Mouse (Mus musculus) heart, adult 2 months (tissue): Measurements from ENCODE around the gene Ska3. TPM values are rescaled to one million over a fixed set of nuclear protein-coding genes. Genes with fewer than 3 reads are reported as not detected.

Experiments
- DNase-seq, 2 experiments: peaks; one replicate each; pipeline ENCODE4 v3.0.0; 2021
- H3K27ac ChIP-seq: fragments of 200-600 bp; 2 replicates; pipeline ENCODE4 v1.8.1; 2022
- H3K27me3 ChIP-seq: fragments of 200-500 bp; 2 replicates; pipeline ENCODE4 v1.6.1; 2012; ENCODE audit warnings: mild to moderate bottlenecking, low read length, inconsistent platforms, mixed read lengths; ENCODE audit not compliant: control insufficient read depth, insufficient read depth
- H3K36me3 ChIP-seq: fragments of 200-500 bp; 2 replicates; pipeline ENCODE4 v1.6.1; 2012; ENCODE audit warnings: low read length, inconsistent platforms; ENCODE audit not compliant: control insufficient read depth, insufficient read depth
- H3K4me1 ChIP-seq: fragments of 200-500 bp; 2 replicates; pipeline ENCODE4 v1.6.1; 2011; ENCODE audit warnings: low read length; ENCODE audit not compliant: control insufficient read depth, insufficient read depth
- H3K4me3 ChIP-seq: fragments of 200-600 bp; 2 replicates; pipeline ENCODE4 v1.8.1; 2022
- H3K79me2 ChIP-seq: fragments of 200-500 bp; replicated peaks from 2 replicates; pipeline ENCODE4 v1.6.1; 2012; ENCODE audit warnings: mild to moderate bottlenecking, inconsistent platforms, low read length, moderate library complexity, mixed read lengths; ENCODE audit not compliant: control insufficient read depth, insufficient read depth
- H3K9ac ChIP-seq: fragments of 200-500 bp; 2 replicates; pipeline ENCODE4 v1.6.1; 2012; ENCODE audit warnings: low read depth, mild to moderate bottlenecking, control low read depth, inconsistent platforms, low read length, mixed read lengths
- CTCF ChIP-seq: fragments of 200-600 bp; IDR thresholded peaks from 2 replicates; pipeline ENCODE4 v1.8.1; 2022; ENCODE audit warnings: antibody characterized with exemption, mild to moderate bottlenecking, moderate library complexity
- EP300 ChIP-seq: fragments of 200-500 bp; IDR thresholded peaks from 2 replicates; pipeline ENCODE4 v1.6.1; 2011; ENCODE audit warnings: low read depth, low read length, control low read depth; ENCODE audit not compliant: insufficient read depth
- POLR2A ChIP-seq: fragments of 200-500 bp; IDR thresholded peaks from 2 replicates; pipeline ENCODE4 v1.6.1; 2011; ENCODE audit warnings: mild to moderate bottlenecking, low read depth, low read length, control low read depth; ENCODE audit not compliant: insufficient read depth
- WGBS: fragments of 180-500 bp; shearing (Covaris S2); methylation state at CpG from one replicate; pipeline ENCODE4 v1.1.7; 2018; 5-methylcytosine and 5-hydroxymethylcytosine counted together
- intact Hi-C: fragments of 180-260 bp; cut with DNase I; formaldehyde crosslinking; loops from one replicate; pipeline ENCODE4 v1.15.1; 2025
- polyA plus RNA-seq: library from polyadenylated mRNA; depleted of rRNA; stranded (reverse); fragments of >200 nt; gene quantifications from 2 replicates; pipeline ENCODE4 v1.2.3, GENCODE M21; 2012
- total RNA-seq, 2 experiments: library from RNA; stranded (reverse); gene quantifications; 2 replicates each; pipeline ENCODE4 v1.2.3; 2021

Ska3 gene
- total and polyA plus RNA-seq, 3 experiments = 0.16 to 0.52 (median 0.23) TPM

DNA sequence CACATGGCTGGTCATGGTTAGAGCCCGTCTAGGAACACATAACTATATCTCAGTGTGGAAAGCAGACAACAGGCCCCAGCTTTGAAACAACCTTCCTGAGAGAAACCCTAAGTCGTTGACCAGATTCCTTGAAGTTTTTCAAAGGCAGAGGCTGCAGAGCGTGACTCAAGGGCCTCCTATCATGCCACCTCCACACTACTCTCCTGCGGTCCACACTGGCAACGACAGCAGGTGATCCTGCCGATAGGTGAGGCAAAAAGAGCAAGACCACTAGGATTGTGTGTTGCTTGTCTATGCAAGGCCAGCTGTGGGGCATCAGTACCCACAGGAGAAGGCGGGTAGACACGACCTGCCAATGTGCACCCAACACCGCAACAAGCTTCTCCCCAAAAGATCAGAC, 36.2 kb downstream of the Ska3 start:
- 92% methylated on average over 9 of the region's 9 CpGs for WGBS

DNA sequence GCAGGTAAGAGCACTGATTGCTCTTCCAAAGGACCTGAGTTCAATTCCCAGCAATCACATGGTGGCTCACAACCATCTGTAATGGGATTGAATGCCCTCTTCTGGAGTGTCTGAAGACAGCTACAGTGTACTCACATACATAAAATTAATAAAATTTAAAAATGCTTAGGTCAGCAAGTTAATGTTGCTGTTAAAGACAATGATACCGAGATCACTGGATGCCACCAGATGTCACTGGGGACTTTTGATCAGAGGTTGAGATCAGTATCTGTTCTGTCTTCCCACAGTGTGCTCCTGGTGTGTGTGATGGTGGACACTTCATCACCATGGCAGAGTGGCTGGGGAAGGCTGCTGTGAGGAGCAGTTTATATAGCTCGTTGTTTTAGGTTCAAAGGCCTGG, 36.7 kb downstream of the Ska3 start:
- intact Hi-C loops = no loop called here
- no peak overlapping the region for H3K9ac ChIP-seq
- H3K27me3 ChIP-seq = no peaks in the 10 kb centered on the region
- no peaks in the 10 kb centered on the region for H3K36me3 ChIP-seq
- no peak overlapping the region for H3K4me3 ChIP-seq
- H3K79me2 ChIP-seq = no peaks in the 10 kb centered on the region
- no peak for TF ChIP-seq CTCF
- no peak for TF ChIP-seq EP300
- TF ChIP-seq POLR2A = no peak
- no peaks in the 10 kb centered on the region for H3K4me1 ChIP-seq
- no peak for DNase-seq
- whole genome bisulfite sequencing = 81% methylated on average over 2 of the region's 2 CpGs
- no peak overlapping the region for H3K27ac ChIP-seq

More for the DNA sequence above, 36.2 kb downstream of the Ska3 start:
- Histone ChIP-seq H3K27me3 (no peaks in the 10 kb centered on the region), H3K9ac (no peak overlapping the region), H3K4me1 (no peaks in the 10 kb centered on the region), H3K79me2 (no peaks in the 10 kb centered on the region), H3K27ac (no peak overlapping the region), H3K4me3 (no peak overlapping the region), H3K36me3 (no peaks in the 10 kb centered on the region)
- intact Hi-C loops = loop anchor here (10.0 kb wide), 1 partner anchor 105 kb away; no protein-coding TSS in a partner anchor
- TF ChIP-seq EP300 (no peak), CTCF (no peak), POLR2A (no peak)
- DNase-seq = no peak

DNA sequence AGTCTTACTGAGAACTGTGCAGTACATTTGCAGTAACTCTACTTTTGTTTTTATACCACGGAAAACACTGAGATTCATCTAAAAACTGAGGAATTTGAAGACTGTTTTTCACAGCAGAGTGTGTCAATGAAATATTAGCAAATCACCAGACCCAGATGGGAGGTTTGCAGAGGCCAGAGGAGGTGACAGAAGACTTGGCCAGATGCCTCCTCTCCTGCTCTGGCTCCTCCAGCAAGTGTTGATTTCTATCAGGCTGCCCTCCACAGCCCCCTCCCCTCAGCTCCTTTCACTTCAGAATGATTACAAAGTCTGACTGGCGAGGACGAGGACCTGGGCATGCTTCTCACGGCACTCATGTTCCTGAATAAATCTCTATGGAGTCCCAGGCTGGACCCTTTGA, 38.6 kb downstream of the Ska3 start:
- no peak overlapping the region for H3K9ac ChIP-seq
- no peak for TF ChIP-seq CTCF
- TF ChIP-seq EP300 = no peak
- TF ChIP-seq POLR2A = no peak
- intact Hi-C loops = no loop called here
- no peaks in the 10 kb centered on the region for H3K36me3 ChIP-seq
- no peaks in the 10 kb centered on the region for H3K79me2 ChIP-seq
- no peak overlapping the region for H3K4me3 ChIP-seq
- no peak overlapping the region for H3K27ac ChIP-seq
- H3K27me3 ChIP-seq = no peaks in the 10 kb centered on the region
- 51% methylated on average over 4 of the region's 4 CpGs for WGBS
- no peaks in the 10 kb centered on the region for H3K4me1 ChIP-seq
- DNase-seq = no peak

DNA sequence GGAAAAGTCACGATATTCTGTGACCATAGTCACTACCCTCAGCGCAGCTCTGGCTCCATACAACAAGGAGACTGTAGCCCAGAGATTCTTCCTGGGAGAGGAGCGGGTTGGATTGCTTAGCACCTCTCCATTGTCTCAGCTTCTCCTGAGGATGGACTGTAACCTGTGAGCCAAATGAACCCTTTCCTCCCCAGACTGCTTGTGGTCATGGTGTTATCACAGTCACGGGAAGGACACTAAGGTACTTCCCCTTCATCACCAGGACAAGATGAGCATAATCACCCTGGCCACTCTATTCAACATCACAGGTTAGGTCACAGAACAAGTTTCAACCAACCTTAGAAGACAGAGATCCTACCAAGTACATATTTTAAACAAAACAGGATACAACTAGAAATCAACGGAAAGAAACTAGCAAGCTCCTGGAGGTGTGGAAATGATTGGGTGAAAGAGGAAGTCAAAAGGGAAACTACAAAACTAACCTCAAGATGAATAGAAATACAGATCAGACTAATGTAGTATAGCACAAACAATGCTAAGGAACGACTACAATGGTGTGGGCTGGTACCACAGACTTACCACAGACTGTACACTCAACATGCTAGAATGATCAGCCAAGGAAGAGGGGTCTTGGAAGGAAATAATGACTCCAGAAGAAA, 53.7 kb downstream of the Ska3 start:
- H3K79me2 ChIP-seq = no peaks in the 10 kb centered on the region
- H3K4me1 ChIP-seq = peaks cover 2% of the 10 kb centered on the region
- no peak for TF ChIP-seq CTCF
- TF ChIP-seq POLR2A = no peak
- no peak for TF ChIP-seq EP300
- H3K27ac ChIP-seq = no peak overlapping the region
- H3K36me3 ChIP-seq = no peaks in the 10 kb centered on the region
- H3K9ac ChIP-seq = no peak overlapping the region
- no peak for DNase-seq
- WGBS = 68% methylated on average over 6 of the region's 6 CpGs
- H3K27me3 ChIP-seq = no peaks in the 10 kb centered on the region
- intact Hi-C loops = no loop called here
- no peak overlapping the region for H3K4me3 ChIP-seq

DNA sequence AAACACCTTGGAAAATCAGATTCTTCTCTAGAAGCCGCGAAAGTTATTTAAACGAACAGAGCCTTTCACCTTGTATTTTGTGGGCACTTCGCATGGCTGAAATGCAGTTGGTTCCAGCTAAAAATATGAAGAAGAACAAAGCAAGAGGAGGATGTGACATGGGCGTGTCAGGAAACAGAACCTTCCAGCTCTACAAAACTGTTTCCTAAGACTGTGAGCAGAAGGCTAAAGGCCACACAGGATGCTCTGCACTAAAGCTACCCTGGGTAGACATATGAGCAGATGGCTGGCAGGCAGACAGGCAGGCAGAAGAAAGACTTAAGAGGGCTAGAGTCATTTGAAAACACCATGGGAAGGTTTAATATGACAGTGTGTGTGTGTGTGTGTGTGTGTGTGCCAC, 56.9 kb downstream of the Ska3 start:
- peak in 1 of 2 experiments; percentile 9 for DNase-seq
- WGBS = 53% methylated on average over 5 of the region's 5 CpGs
- no peaks in the 10 kb centered on the region for H3K79me2 ChIP-seq
- no peak for TF ChIP-seq EP300
- TF ChIP-seq CTCF = no peak
- no peak for TF ChIP-seq POLR2A
- no peaks in the 10 kb centered on the region for H3K27me3 ChIP-seq
- peaks cover 2% of the 10 kb centered on the region for H3K4me1 ChIP-seq
- H3K27ac ChIP-seq = no peak overlapping the region
- intact Hi-C loops = no loop called here
- no peak overlapping the region for H3K4me3 ChIP-seq
- H3K36me3 ChIP-seq = no peaks in the 10 kb centered on the region
- H3K9ac ChIP-seq = no peak overlapping the region

DNA sequence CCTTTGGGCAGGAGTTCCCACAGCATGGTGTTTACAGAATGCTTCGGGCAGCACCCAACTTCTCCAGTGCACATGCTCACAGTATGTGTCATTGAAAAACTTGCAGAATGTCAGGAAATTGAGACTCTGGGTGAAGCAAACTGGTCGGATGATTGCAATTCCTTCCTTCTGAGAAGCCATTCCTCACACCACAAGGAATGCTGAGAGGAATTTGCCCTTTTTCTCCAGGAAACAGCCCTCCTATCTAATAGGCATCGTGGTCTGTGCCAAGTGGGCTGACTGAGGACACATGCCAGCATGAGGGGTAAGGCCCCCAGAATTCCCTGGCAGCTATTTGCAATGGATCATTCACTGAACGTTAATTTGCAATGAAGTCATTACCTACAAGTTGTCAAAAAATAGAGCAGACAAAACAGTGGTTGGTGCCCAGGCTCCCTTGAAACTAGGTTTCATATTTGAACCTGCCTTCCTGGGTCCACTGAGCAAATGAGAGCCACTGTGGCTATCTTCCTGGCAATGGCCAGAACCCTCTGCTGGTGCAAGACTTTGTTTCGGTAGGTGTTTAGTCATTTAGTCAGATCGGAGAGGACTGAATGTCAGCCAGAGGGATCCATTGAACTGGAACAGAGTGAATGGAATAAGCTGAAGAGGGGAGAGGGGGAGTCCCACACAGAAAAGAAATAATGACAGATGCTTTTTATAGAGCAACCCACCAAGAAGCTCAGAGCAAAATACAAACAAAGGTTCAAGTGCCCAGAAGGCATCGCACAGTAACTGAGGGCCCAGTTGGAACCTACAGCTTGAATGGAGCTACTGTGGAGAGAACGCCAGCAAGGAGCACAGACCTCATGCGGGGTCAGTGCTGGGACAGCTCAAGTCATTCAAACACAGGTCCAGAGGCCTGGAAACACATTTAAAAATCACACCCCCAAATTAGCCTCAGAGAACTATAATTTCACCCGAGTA, 65.3 kb downstream of the Ska3 start:
- peaks cover 1% of the 10 kb centered on the region; the same call in 1 of the 2 replicates for H3K4me1 ChIP-seq
- no peaks in the 10 kb centered on the region for H3K36me3 ChIP-seq
- H3K27me3 ChIP-seq = no peaks in the 10 kb centered on the region
- H3K79me2 ChIP-seq = no peaks in the 10 kb centered on the region
- intact Hi-C loops = no loop called here
- TF ChIP-seq CTCF = no peak
- no peak for TF ChIP-seq POLR2A
- no peak for TF ChIP-seq EP300
- DNase-seq = peak in 1 of 2 experiments; percentile 15
- H3K27ac ChIP-seq = no peak overlapping the region
- WGBS = 69% methylated on average over 10 of the region's 10 CpGs
- no peak overlapping the region for H3K4me3 ChIP-seq
- H3K9ac ChIP-seq = no peak overlapping the region
